Mouse (Mus musculus): ENCODE measurements around the gene Madcam1.

GRCm38 (mm10) chr10:79658829-79659228 is 5.5 kb upstream of the Madcam1 start:
- TF ChIP-seq CTCF (IDR thresholded peaks at IDR 0.05; ENCODE audit: insufficient read depth, low read depth, low read length), result no peak
- no peak for TF ChIP-seq POLR2A (IDR thresholded peaks at IDR 0.05; ENCODE audit: insufficient read depth, low read depth, low read length)

All from olfactory bulb, adult 2 months (tissue).